Mouse (Mus musculus) heart, embryonic 11.5 days (tissue): Measurements from ENCODE around the gene Dock2. TPM values are rescaled to one million over a fixed set of nuclear protein-coding genes. Genes with fewer than 3 reads are reported as not detected.

Experiments used
- ATAC-seq: fragments of 200-750 bp; cut with Nextera tagmentation; replicated peaks from 2 replicates; pipeline ENCODE4 v1.8.0; 2017; ENCODE audit warnings: moderate library complexity; ENCODE audit not compliant: insufficient number of reproducible peaks, low FRiP score, low TSS enrichment
- H3K27ac ChIP-seq: fragments of 300-500 bp; sonication (generic); 2 replicates; pipeline ENCODE4 v1.5.1; 2014; ENCODE audit warnings: mild to moderate bottlenecking, low read depth, low read length
- H3K27me3 ChIP-seq: fragments of 300-500 bp; sonication (generic); 2 replicates; pipeline ENCODE4 v1.6.1; 2014; ENCODE audit warnings: mild to moderate bottlenecking, low read length, mixed read lengths; ENCODE audit not compliant: control insufficient read depth, insufficient read depth
- H3K36me3 ChIP-seq: fragments of 300-500 bp; sonication (generic); 2 replicates; pipeline ENCODE4 v1.6.1; 2014; ENCODE audit warnings: mild to moderate bottlenecking, low read length, moderate library complexity, mixed read lengths; ENCODE audit not compliant: control insufficient read depth, insufficient read depth
- H3K4me1 ChIP-seq: fragments of 300-500 bp; sonication (generic); 2 replicates; pipeline ENCODE4 v1.6.1; 2014; ENCODE audit warnings: low read length; ENCODE audit not compliant: control insufficient read depth, insufficient read depth
- H3K4me2 ChIP-seq: fragments of 300-500 bp; sonication (generic); 2 replicates; pipeline ENCODE4 v1.6.1; 2014; ENCODE audit warnings: mild to moderate bottlenecking, moderate library complexity
- H3K4me3 ChIP-seq: fragments of 300-500 bp; sonication (generic); 2 replicates; pipeline ENCODE4 v1.5.1; 2014; ENCODE audit warnings: low read depth, low read length
- H3K9ac ChIP-seq: fragments of 300-500 bp; sonication (generic); 2 replicates; pipeline ENCODE4 v1.6.1; 2014; ENCODE audit warnings: mild to moderate bottlenecking, low read depth, low read length, moderate library complexity
- H3K9me3 ChIP-seq: fragments of 300-500 bp; sonication (generic); replicated peaks from 2 replicates; pipeline ENCODE4 v1.6.1; 2016; ENCODE audit warnings: low read length; ENCODE audit not compliant: control insufficient read depth
- WGBS: fragments of 180-500 bp; shearing (Covaris S2); extraction: QIAGEN DNeasy Blood & Tissue Kit; methylation state at CpG from one replicate; pipeline ENCODE4 v1.1.7; 2014; ENCODE audit not compliant: insufficient replicate concordance; 5-methylcytosine and 5-hydroxymethylcytosine counted together
- polyA plus RNA-seq: library from polyadenylated mRNA; unstranded; fragments of >200 nt; fragmentation: Nextera tagmentation; extraction: Ambion mirVana; gene quantifications from 2 replicates; pipeline ENCODE4 v1.2.1, GENCODE M21; 2014

The Dock2 gene
- polyA plus RNA-seq, 1 experiment from 2014 or later = 0.96 TPM

- Histone ChIP-seq H3K4me3 (no peak overlapping the region), H3K9ac (no peak overlapping the region), H3K36me3 (no peaks in the 10 kb centered on the region), H3K9me3 (no peaks in the 10 kb centered on the region), H3K27ac (no peak overlapping the region), H3K27me3 (no peaks in the 10 kb centered on the region), H3K4me2 (no peak overlapping the region), H3K4me1 (no peaks in the 10 kb centered on the region)
- 84% methylated on average over 11 of the region's 11 CpGs for WGBS
- ATAC-seq = no peak
Observed at GRCm38 (mm10) chr11:34257548-34258189, 526.0 kb downstream of the Dock2 start.

- no peak overlapping the region for H3K27ac ChIP-seq
- no peaks in the 10 kb centered on the region for H3K27me3 ChIP-seq
- 28% methylated on average over 6 of the region's 6 CpGs for WGBS
- no peak overlapping the region for H3K4me2 ChIP-seq
- no peaks in the 10 kb centered on the region for H3K9me3 ChIP-seq
- H3K4me1 ChIP-seq = no peaks in the 10 kb centered on the region
- no peak for ATAC-seq
- no peaks in the 10 kb centered on the region for H3K36me3 ChIP-seq
- no peak overlapping the region for H3K9ac ChIP-seq
- H3K4me3 ChIP-seq = no peak overlapping the region
Observed at GRCm38 (mm10) chr11:34242979-34243378, 540.7 kb downstream of the Dock2 start.

- Histone ChIP-seq H3K9me3 (no peaks in the 10 kb centered on the region), H3K4me2 (no peak overlapping the region), H3K27ac (no peak overlapping the region), H3K4me3 (no peak overlapping the region), H3K27me3 (no peaks in the 10 kb centered on the region), H3K36me3 (no peaks in the 10 kb centered on the region), H3K4me1 (no peaks in the 10 kb centered on the region), H3K9ac (no peak overlapping the region)
- 95% methylated on average over 1 of the region's 1 CpGs for WGBS
- no peak for ATAC-seq
Observed at GRCm38 (mm10) chr11:34240252-34240651, 543.4 kb downstream of the Dock2 start.

GRCm38 (mm10) chr11:34239691-34240090 is 544.0 kb downstream of the Dock2 start:
- no peak overlapping the region for H3K4me2 ChIP-seq
- H3K27me3 ChIP-seq = no peaks in the 10 kb centered on the region
- WGBS = 80% methylated on average over 2 of the region's 2 CpGs
- no peak overlapping the region for H3K4me3 ChIP-seq
- no peaks in the 10 kb centered on the region for H3K36me3 ChIP-seq
- H3K9me3 ChIP-seq = no peaks in the 10 kb centered on the region
- no peak overlapping the region for H3K27ac ChIP-seq
- no peak for ATAC-seq
- H3K4me1 ChIP-seq = no peaks in the 10 kb centered on the region
- no peak overlapping the region for H3K9ac ChIP-seq

GRCm38 (mm10) chr11:34236885-34237284 is 546.8 kb downstream of the Dock2 start:
- Histone ChIP-seq H3K4me2 (no peak overlapping the region), H3K27me3 (no peaks in the 10 kb centered on the region), H3K36me3 (no peaks in the 10 kb centered on the region), H3K9ac (no peak overlapping the region), H3K4me3 (no peak overlapping the region), H3K9me3 (no peaks in the 10 kb centered on the region), H3K27ac (no peak overlapping the region), H3K4me1 (no peaks in the 10 kb centered on the region)
- WGBS = 89% methylated on average over 6 of the region's 6 CpGs
- ATAC-seq = no peak

- WGBS = 51% methylated on average over 5 of the region's 5 CpGs
- Histone ChIP-seq H3K27ac (no peak overlapping the region), H3K4me3 (no peak overlapping the region), H3K4me2 (no peak overlapping the region), H3K36me3 (no peaks in the 10 kb centered on the region), H3K9ac (no peak overlapping the region), H3K27me3 (no peaks in the 10 kb centered on the region), H3K9me3 (no peaks in the 10 kb centered on the region), H3K4me1 (no peaks in the 10 kb centered on the region)
- ATAC-seq = no peak
Observed at GRCm38 (mm10) chr11:34236091-34236759, 547.5 kb downstream of the Dock2 start.

- Histone ChIP-seq H3K4me3 (no peak overlapping the region), H3K9ac (no peak overlapping the region), H3K27ac (no peak overlapping the region), H3K36me3 (no peaks in the 10 kb centered on the region), H3K27me3 (no peaks in the 10 kb centered on the region), H3K4me2 (no peak overlapping the region), H3K4me1 (no peaks in the 10 kb centered on the region), H3K9me3 (no peaks in the 10 kb centered on the region)
- ATAC-seq = no peak
- WGBS = 39% methylated on average over 6 of the region's 6 CpGs
Observed at GRCm38 (mm10) chr11:34228758-34229364, 554.8 kb downstream of the Dock2 start.

GRCm38 (mm10) chr11:34227180-34227579 is 556.5 kb downstream of the Dock2 start:
- no peaks in the 10 kb centered on the region; the same call in 1 of the 2 replicates for H3K27me3 ChIP-seq
- no peak overlapping the region for H3K9ac ChIP-seq
- H3K4me2 ChIP-seq = no peak overlapping the region
- WGBS = 42% methylated on average over 1 of the region's 1 CpGs
- H3K4me1 ChIP-seq = no peaks in the 10 kb centered on the region
- no peak overlapping the region for H3K4me3 ChIP-seq
- no peak overlapping the region for H3K27ac ChIP-seq
- ATAC-seq = no peak
- no peaks in the 10 kb centered on the region for H3K36me3 ChIP-seq
- no peaks in the 10 kb centered on the region for H3K9me3 ChIP-seq
